Mouse (Mus musculus): ENCODE data around the gene Celf1. TPM values are rescaled to one million over a fixed set of nuclear protein-coding genes. Genes with fewer than 3 reads are reported as not detected.
"Not testable (repeated sequence)": the region's sequence is repeated elsewhere in the genome, so short reads cannot be mapped to it uniquely, and the experiment has no call there.

Gene Celf1
- polyA plus RNA-seq, 1 experiment: 182 TPM

DNA sequence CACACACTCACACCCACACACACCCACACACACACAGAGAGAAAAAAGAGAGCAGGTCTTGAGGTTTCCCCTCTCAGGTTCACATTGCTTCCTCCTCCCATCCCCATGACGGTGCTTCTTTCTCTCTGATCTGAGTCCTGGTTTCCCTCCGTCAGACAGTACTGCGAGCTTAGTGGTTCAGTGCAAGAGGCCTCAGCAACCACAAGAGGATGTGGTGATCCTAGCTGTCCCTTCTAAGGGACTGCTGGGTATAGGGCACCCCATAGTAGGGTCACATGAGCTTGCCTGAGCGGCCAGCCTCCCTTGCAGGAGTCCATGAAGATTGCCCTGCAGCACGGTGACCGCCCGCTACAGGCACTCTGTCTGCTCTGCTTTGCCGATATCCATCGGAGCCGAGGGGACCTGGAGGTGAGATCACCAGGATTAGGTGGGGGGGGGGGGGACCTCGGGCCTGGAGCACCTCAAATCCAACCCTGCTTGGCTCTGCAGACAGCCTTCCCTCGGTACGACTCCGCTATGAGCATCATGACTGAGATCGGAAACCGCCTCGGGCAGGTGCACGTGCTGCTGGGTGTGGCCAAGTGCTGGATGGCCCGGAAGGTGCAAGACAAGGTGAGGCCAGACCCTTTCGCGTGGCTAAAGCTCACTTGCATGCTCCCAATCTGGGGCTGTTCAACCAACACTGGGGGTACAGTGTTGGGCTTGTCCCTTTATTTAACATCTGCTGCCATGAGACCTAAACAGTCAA lies 102.6 kb downstream of the Celf1 start:
- Histone ChIP-seq H3K9ac (ENCODE audit: low read depth, poor library complexity, severe bottlenecking) (no peak overlapping the region), H3K9me3 (replicated peaks; ENCODE audit: control insufficient read depth, insufficient read depth, low read length, poor library complexity, severe bottlenecking) (no peaks in the 10 kb centered on the region), H3K27me3 (ENCODE audit: control insufficient read depth, insufficient read depth, low read length, poor library complexity, severe bottlenecking) (no peaks in the 10 kb centered on the region), H3K4me3 (ENCODE audit: low read depth, low read length) (peak overlapping the region; percentile 37), H3K4me1 (ENCODE audit: control insufficient read depth, insufficient read depth, low read length) (peaks cover 4% of the 10 kb centered on the region), H3K36me3 (ENCODE audit: control insufficient read depth, insufficient read depth, low read length, poor library complexity, severe bottlenecking) (no peaks in the 10 kb centered on the region), H3K27ac (ENCODE audit: insufficient read depth, low read length) (no peak overlapping the region)
- TF ChIP-seq POLR2A (IDR thresholded peaks at IDR 0.05; ENCODE audit: insufficient read depth, low read length) (no peak), EP300 (IDR thresholded peaks at IDR 0.05; ENCODE audit: insufficient read depth, low read depth, low read length) (peak; percentile 81)

GRCm38 (mm10) chr2:91044727-91045126 lies 104.5 kb downstream of the Celf1 start:
- TF ChIP-seq EP300 (IDR thresholded peaks at IDR 0.05; ENCODE audit: insufficient read depth, low read depth, low read length) (no peak), CTCF (IDR thresholded peaks at IDR 0.05; ENCODE audit: low read depth, low read length) (no peak), POLR2A (IDR thresholded peaks at IDR 0.05; ENCODE audit: insufficient read depth, low read length) (no peak)
- H3K9me3 ChIP-seq (replicated peaks; ENCODE audit: control insufficient read depth, insufficient read depth, low read length, poor library complexity, severe bottlenecking): no peaks in the 10 kb centered on the region
- no peak overlapping the region for H3K27ac ChIP-seq (ENCODE audit: insufficient read depth, low read length)

DNA sequence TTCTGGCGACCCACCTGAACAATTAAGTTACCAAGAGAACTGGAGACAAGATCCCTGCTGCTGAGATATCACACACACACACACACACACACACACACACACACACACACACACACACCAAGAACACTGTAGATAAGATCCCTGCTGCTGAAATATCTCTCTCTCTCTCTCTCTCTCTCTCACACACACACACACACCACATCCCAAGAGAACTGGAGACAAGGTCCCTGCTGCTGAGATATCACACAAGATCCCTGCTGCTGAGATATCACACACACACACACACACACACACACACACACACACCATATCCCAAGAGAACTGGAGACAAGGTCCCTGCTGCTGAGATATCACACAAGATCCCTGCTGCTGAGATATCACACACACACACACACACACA lies 105.6 kb downstream of the Celf1 start:
- H3K36me3 ChIP-seq (ENCODE audit: control insufficient read depth, insufficient read depth, low read length, poor library complexity, severe bottlenecking); H3K9me3 ChIP-seq (replicated peaks; ENCODE audit: control insufficient read depth, insufficient read depth, low read length, poor library complexity, severe bottlenecking); H3K27me3 ChIP-seq (ENCODE audit: control insufficient read depth, insufficient read depth, low read length, poor library complexity, severe bottlenecking); H3K4me1 ChIP-seq (ENCODE audit: control insufficient read depth, insufficient read depth, low read length); H3K27ac ChIP-seq (ENCODE audit: insufficient read depth, low read length); H3K4me3 ChIP-seq (ENCODE audit: low read depth, low read length): not testable (repeated sequence)
- peak overlapping the region; percentile 19 for H3K9ac ChIP-seq (ENCODE audit: low read depth, poor library complexity, severe bottlenecking)

More at GRCm38 (mm10) chr2:91044727-91045126, 104.5 kb downstream of the Celf1 start:
- Histone ChIP-seq H3K4me1 (ENCODE audit: control insufficient read depth, insufficient read depth, low read length) (peaks cover 4% of the 10 kb centered on the region), H3K9ac (ENCODE audit: low read depth, poor library complexity, severe bottlenecking) (no peak overlapping the region), H3K4me3 (ENCODE audit: low read depth, low read length) (peak overlapping the region; percentile 10), H3K36me3 (ENCODE audit: control insufficient read depth, insufficient read depth, low read length, poor library complexity, severe bottlenecking) (no peaks in the 10 kb centered on the region), H3K27me3 (ENCODE audit: control insufficient read depth, insufficient read depth, low read length, poor library complexity, severe bottlenecking) (no peaks in the 10 kb centered on the region)

- Histone ChIP-seq H3K27me3 (ENCODE audit: control insufficient read depth, insufficient read depth, low read length, poor library complexity, severe bottlenecking) (no peaks in the 10 kb centered on the region), H3K4me3 (ENCODE audit: low read depth, low read length) (no peak overlapping the region), H3K36me3 (ENCODE audit: control insufficient read depth, insufficient read depth, low read length, poor library complexity, severe bottlenecking) (no peaks in the 10 kb centered on the region), H3K4me1 (ENCODE audit: control insufficient read depth, insufficient read depth, low read length) (peaks cover 4% of the 10 kb centered on the region), H3K9ac (ENCODE audit: low read depth, poor library complexity, severe bottlenecking) (no peak overlapping the region), H3K27ac (ENCODE audit: insufficient read depth, low read length) (no peak overlapping the region), H3K9me3 (replicated peaks; ENCODE audit: control insufficient read depth, insufficient read depth, low read length, poor library complexity, severe bottlenecking) (no peaks in the 10 kb centered on the region)
- TF ChIP-seq POLR2A (IDR thresholded peaks at IDR 0.05; ENCODE audit: insufficient read depth, low read length) (no peak), CTCF (IDR thresholded peaks at IDR 0.05; ENCODE audit: low read depth, low read length) (no peak), EP300 (IDR thresholded peaks at IDR 0.05; ENCODE audit: insufficient read depth, low read depth, low read length) (no peak)
Measured at GRCm38 (mm10) chr2:91047359-91047758, 107.2 kb downstream of the Celf1 start.

GRCm38 (mm10) chr2:91051917-91052316 lies 111.7 kb downstream of the Celf1 start:
- H3K4me1 ChIP-seq (ENCODE audit: control insufficient read depth, insufficient read depth, low read length): no peaks in the 10 kb centered on the region
- no peaks in the 10 kb centered on the region for H3K9me3 ChIP-seq (replicated peaks; ENCODE audit: control insufficient read depth, insufficient read depth, low read length, poor library complexity, severe bottlenecking)
- peaks cover 15% of the 10 kb centered on the region for H3K36me3 ChIP-seq (ENCODE audit: control insufficient read depth, insufficient read depth, low read length, poor library complexity, severe bottlenecking)
- H3K4me3 ChIP-seq (ENCODE audit: low read depth, low read length): no peak overlapping the region
- TF ChIP-seq POLR2A (IDR thresholded peaks at IDR 0.05; ENCODE audit: insufficient read depth, low read length) (no peak), CTCF (IDR thresholded peaks at IDR 0.05; ENCODE audit: low read depth, low read length) (no peak), EP300 (IDR thresholded peaks at IDR 0.05; ENCODE audit: insufficient read depth, low read depth, low read length) (no peak)
- no peak overlapping the region for H3K27ac ChIP-seq (ENCODE audit: insufficient read depth, low read length)
- no peaks in the 10 kb centered on the region for H3K27me3 ChIP-seq (ENCODE audit: control insufficient read depth, insufficient read depth, low read length, poor library complexity, severe bottlenecking)
- no peak overlapping the region for H3K9ac ChIP-seq (ENCODE audit: low read depth, poor library complexity, severe bottlenecking)

- H3K4me3 ChIP-seq (ENCODE audit: low read depth, low read length): no peak overlapping the region
- H3K27me3 ChIP-seq (ENCODE audit: control insufficient read depth, insufficient read depth, low read length, poor library complexity, severe bottlenecking): no peaks in the 10 kb centered on the region
- H3K9ac ChIP-seq (ENCODE audit: low read depth, poor library complexity, severe bottlenecking): no peak overlapping the region
- peaks cover 23% of the 10 kb centered on the region for H3K36me3 ChIP-seq (ENCODE audit: control insufficient read depth, insufficient read depth, low read length, poor library complexity, severe bottlenecking)
- no peaks in the 10 kb centered on the region for H3K4me1 ChIP-seq (ENCODE audit: control insufficient read depth, insufficient read depth, low read length)
- H3K27ac ChIP-seq (ENCODE audit: insufficient read depth, low read length): no peak overlapping the region
- TF ChIP-seq CTCF (IDR thresholded peaks at IDR 0.05; ENCODE audit: low read depth, low read length) (no peak), EP300 (IDR thresholded peaks at IDR 0.05; ENCODE audit: insufficient read depth, low read depth, low read length) (no peak), POLR2A (IDR thresholded peaks at IDR 0.05; ENCODE audit: insufficient read depth, low read length) (no peak)
- no peaks in the 10 kb centered on the region for H3K9me3 ChIP-seq (replicated peaks; ENCODE audit: control insufficient read depth, insufficient read depth, low read length, poor library complexity, severe bottlenecking)
Measured at GRCm38 (mm10) chr2:91052752-91053151, 112.6 kb downstream of the Celf1 start.
